Mouse (Mus musculus): ENCODE data around the gene Hddc3. TPM values are rescaled to one million over a fixed set of nuclear protein-coding genes. Genes with fewer than 3 reads are reported as not detected.
"Not testable (repeated sequence)": the region's sequence is repeated elsewhere in the genome, so short reads cannot be mapped to it uniquely, and the experiment has no call there.

Gene Hddc3
- polyA plus RNA-seq, 2 experiments: 23.8 to 50.4 TPM

DNA sequence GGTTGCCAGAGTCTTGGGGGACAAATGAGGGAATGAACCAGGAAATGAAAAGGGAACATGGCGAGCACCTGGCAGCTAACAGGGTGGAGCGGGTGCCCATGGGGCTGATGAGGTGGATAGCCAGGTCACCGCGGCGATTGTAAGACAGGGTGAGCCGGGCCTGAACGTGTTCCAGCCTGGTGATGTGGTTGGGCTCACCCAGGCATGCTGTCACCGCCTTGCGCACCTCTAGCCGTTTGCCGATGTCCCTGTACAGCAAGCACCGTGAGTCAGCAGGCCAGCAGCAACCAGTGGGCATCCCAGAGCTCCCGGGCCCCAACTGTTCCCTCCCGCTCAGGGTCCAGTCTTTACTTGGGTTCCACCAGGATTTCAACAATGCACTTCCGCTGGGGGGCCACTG lies 49.2 kb downstream of the Hddc3 start:
- no peak overlapping the region for H3K4me3 ChIP-seq (replicated peaks; ENCODE audit: low read length)

GRCm38 (mm10) chr7:80394600-80394999 lies 51.7 kb downstream of the Hddc3 start:
- Histone ChIP-seq H3K4me2 (replicated peaks; ENCODE audit: low read depth, low read length, severe bottlenecking) (no peak overlapping the region), H3K4me3 (replicated peaks; ENCODE audit: low read length) (no peak overlapping the region), H3K9me3 (ENCODE audit: control insufficient read depth, low read length) (no peaks in the 10 kb centered on the region), H3K4me1 (ENCODE audit: control insufficient read depth, insufficient read depth, low read length) (peaks cover 3% of the 10 kb centered on the region; the same call in 1 of the 2 replicates), H3K27me3 (ENCODE audit: control insufficient read depth, insufficient read depth, low read length) (no peaks in the 10 kb centered on the region), H3K36me3 (ENCODE audit: control insufficient read depth, insufficient read depth, low read length) (peaks cover 81% of the 10 kb centered on the region), H3K9ac (ENCODE audit: low read depth, low read length, severe bottlenecking) (no peak overlapping the region), H3K27ac (replicated peaks; ENCODE audit: low read depth, low read length) (no peak overlapping the region)
- no peak for DNase-seq (ENCODE audit: low spot score)
- no peak for ATAC-seq (ENCODE audit: low FRiP score, low read depth)
- TF ChIP-seq POLR2A (IDR thresholded peaks at IDR 0.05; ENCODE audit: borderline replicate concordance, extremely low read depth, insufficient read depth, insufficient read length): no peak
- WGBS: 91% methylated on average over 4 of the region's 4 CpGs

More for the DNA sequence above, 49.2 kb downstream of the Hddc3 start:
- Histone ChIP-seq H3K4me2 (replicated peaks; ENCODE audit: low read depth, low read length, severe bottlenecking) (no peak overlapping the region), H3K27me3 (ENCODE audit: control insufficient read depth, insufficient read depth, low read length) (no peaks in the 10 kb centered on the region), H3K36me3 (ENCODE audit: control insufficient read depth, insufficient read depth, low read length) (peaks cover 73% of the 10 kb centered on the region), H3K9ac (ENCODE audit: low read depth, low read length, severe bottlenecking) (no peak overlapping the region), H3K9me3 (ENCODE audit: control insufficient read depth, low read length) (no peaks in the 10 kb centered on the region), H3K27ac (replicated peaks; ENCODE audit: low read depth, low read length) (no peak overlapping the region), H3K4me1 (ENCODE audit: control insufficient read depth, insufficient read depth, low read length) (peaks cover 16% of the 10 kb centered on the region)
- WGBS: 91% methylated on average over 13 of the region's 15 CpGs
- no peak for DNase-seq (ENCODE audit: low spot score)
- no peak for TF ChIP-seq POLR2A (IDR thresholded peaks at IDR 0.05; ENCODE audit: borderline replicate concordance, extremely low read depth, insufficient read depth, insufficient read length)
- no peak for ATAC-seq (ENCODE audit: low FRiP score, low read depth)

DNA sequence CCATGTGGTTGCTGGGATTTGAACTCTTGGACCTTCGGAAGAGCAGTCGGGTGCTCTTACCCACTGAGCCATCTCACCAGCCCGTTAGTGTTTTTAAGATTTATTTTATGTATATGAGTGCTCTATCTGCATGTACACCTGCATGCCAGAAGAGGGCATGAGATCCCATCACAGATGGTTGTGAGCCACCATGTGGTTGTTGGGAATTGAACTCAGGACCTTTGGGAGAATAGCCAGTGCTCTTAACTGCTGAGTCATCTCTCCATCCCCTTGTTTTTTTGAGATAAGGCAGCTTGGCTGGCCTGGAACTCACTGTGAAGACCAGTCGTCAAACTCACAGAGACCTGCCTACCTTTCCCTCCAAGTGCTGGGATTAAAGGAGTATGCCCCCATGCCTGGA lies 53.5 kb downstream of the Hddc3 start:
- not testable (repeated sequence) for H3K4me3 ChIP-seq (replicated peaks; ENCODE audit: low read length); H3K4me2 ChIP-seq (replicated peaks; ENCODE audit: low read depth, low read length, severe bottlenecking); H3K27ac ChIP-seq (replicated peaks; ENCODE audit: low read depth, low read length); DNase-seq (ENCODE audit: low spot score); H3K27me3 ChIP-seq (ENCODE audit: control insufficient read depth, insufficient read depth, low read length); H3K9me3 ChIP-seq (ENCODE audit: control insufficient read depth, low read length); H3K9ac ChIP-seq (ENCODE audit: low read depth, low read length, severe bottlenecking); ATAC-seq (ENCODE audit: low FRiP score, low read depth)
- peaks cover 64% of the 10 kb centered on the region for H3K36me3 ChIP-seq (ENCODE audit: control insufficient read depth, insufficient read depth, low read length)
- 89% methylated on average over 4 of the region's 4 CpGs for WGBS
- peaks cover 20% of the 10 kb centered on the region for H3K4me1 ChIP-seq (ENCODE audit: control insufficient read depth, insufficient read depth, low read length)

DNA sequence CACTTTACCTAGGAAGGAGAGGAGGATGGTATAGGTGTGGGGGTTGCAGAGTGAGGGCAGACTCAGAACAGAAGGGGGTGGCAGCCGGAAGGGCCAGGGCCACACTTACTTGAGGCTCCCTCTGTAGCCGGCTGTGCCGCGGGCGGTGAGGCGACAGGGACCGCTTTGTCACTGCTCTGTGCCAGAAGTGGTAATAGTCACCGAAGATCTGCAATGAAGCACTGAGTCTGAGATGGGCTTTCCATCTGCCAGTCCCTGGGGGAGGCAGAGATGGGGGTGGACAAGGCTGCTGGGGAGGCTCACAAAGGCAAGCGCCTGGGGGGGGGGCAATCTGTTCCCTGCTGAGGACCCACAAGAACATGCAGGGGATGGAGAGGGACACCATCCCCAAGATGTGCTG lies 55.1 kb downstream of the Hddc3 start:
- Histone ChIP-seq H3K4me3 (replicated peaks; ENCODE audit: low read length) (no peak overlapping the region), H3K36me3 (ENCODE audit: control insufficient read depth, insufficient read depth, low read length) (peaks cover 49% of the 10 kb centered on the region), H3K4me1 (ENCODE audit: control insufficient read depth, insufficient read depth, low read length) (peaks cover 21% of the 10 kb centered on the region), H3K27ac (replicated peaks; ENCODE audit: low read depth, low read length) (no peak overlapping the region), H3K9me3 (ENCODE audit: control insufficient read depth, low read length) (no peaks in the 10 kb centered on the region), H3K27me3 (ENCODE audit: control insufficient read depth, insufficient read depth, low read length) (no peaks in the 10 kb centered on the region), H3K4me2 (replicated peaks; ENCODE audit: low read depth, low read length, severe bottlenecking) (no peak overlapping the region), H3K9ac (ENCODE audit: low read depth, low read length, severe bottlenecking) (no peak overlapping the region)
- no peak for TF ChIP-seq POLR2A (IDR thresholded peaks at IDR 0.05; ENCODE audit: borderline replicate concordance, extremely low read depth, insufficient read depth, insufficient read length)
- WGBS: 95% methylated on average over 7 of the region's 9 CpGs
- ATAC-seq (ENCODE audit: low FRiP score, low read depth) (no peak), DNase-seq (ENCODE audit: low spot score) (no peak)

DNA sequence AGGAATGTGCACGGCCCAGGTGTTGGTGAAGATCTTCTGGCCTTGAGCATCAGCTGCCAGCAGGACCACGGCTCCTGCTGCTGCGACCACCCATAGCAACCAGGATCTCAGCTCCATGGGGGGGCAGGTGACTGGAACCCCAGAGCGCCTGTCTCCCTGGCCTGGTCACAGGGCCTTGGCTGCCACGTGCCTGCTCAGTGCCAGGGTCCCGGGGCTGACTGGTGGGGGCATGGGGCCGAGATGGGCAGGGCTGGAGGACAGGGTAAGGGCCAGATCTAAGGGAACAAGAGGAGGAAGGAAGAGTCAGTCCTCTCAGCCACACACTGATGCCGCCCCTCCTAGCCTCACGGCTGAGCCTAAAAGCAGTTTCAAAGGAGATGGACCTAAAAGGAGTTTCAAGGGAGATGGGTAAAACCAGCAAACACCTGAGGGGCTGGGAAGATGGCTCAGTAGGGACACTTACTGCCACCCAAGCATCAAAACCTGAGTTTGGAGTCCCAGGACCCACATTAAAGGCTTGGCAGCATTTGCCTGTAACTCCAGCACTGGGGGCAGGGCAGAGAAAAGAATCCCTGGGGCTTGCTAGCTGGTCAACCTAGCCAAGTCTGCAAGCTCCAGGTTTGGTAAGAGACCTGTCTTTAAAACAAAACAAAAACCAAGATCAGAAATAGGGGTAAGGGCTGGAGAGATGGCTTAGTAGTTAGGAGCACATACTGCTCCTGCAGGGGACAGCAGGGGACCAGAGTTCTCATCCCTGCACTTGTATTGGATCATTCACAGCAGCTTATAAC lies 55.9 kb downstream of the Hddc3 start:
- DNase-seq (ENCODE audit: low spot score) (no peak), ATAC-seq (ENCODE audit: low FRiP score, low read depth) (no peak)
- TF ChIP-seq POLR2A (IDR thresholded peaks at IDR 0.05; ENCODE audit: borderline replicate concordance, extremely low read depth, insufficient read depth, insufficient read length): no peak
- no peak overlapping the region for H3K4me2 ChIP-seq (replicated peaks; ENCODE audit: low read depth, low read length, severe bottlenecking)
- no peak overlapping the region for H3K9ac ChIP-seq (ENCODE audit: low read depth, low read length, severe bottlenecking)
- no peak overlapping the region for H3K4me3 ChIP-seq (replicated peaks; ENCODE audit: low read length)
- no peaks in the 10 kb centered on the region for H3K27me3 ChIP-seq (ENCODE audit: control insufficient read depth, insufficient read depth, low read length)
- peaks cover 40% of the 10 kb centered on the region for H3K36me3 ChIP-seq (ENCODE audit: control insufficient read depth, insufficient read depth, low read length)
- WGBS: 75% methylated on average over 9 of the region's 9 CpGs
- peaks cover 24% of the 10 kb centered on the region for H3K4me1 ChIP-seq (ENCODE audit: control insufficient read depth, insufficient read depth, low read length)
- no peak overlapping the region for H3K27ac ChIP-seq (replicated peaks; ENCODE audit: low read depth, low read length)
- no peaks in the 10 kb centered on the region for H3K9me3 ChIP-seq (ENCODE audit: control insufficient read depth, low read length)

Data from limb, embryonic 14.5 days (tissue).